Mouse (Mus musculus): Measurements from ENCODE around the gene Cog2.

The Cog2 gene

GRCm38 (mm10) chr8:124520249-124521080 is at the start of gene Cog2:
Cog2 (plus strand) TSS chr8:124520767.
- peak; percentile 96 for DNase-seq (ENCODE audit: low read depth)

GRCm38 (mm10) chr8:124475690-124476089 is 44.9 kb upstream of the Cog2 start:
- no peak for DNase-seq (ENCODE audit: low read depth)

GRCm38 (mm10) chr8:124476701-124477100 is 43.9 kb upstream of the Cog2 start:
- no peak for DNase-seq (ENCODE audit: low read depth)

GRCm38 (mm10) chr8:124479251-124479650 is 41.3 kb upstream of the Cog2 start:
- DNase-seq (ENCODE audit: low read depth) = no peak

- DNase-seq (ENCODE audit: low read depth) = no peak
These were observed 40.2 kb upstream of the Cog2 start for GRCm38 (mm10) chr8:124480321-124480720.

- no peak for DNase-seq (ENCODE audit: low read depth)
These were observed 37.8 kb upstream of the Cog2 start for GRCm38 (mm10) chr8:124482790-124483189.

- DNase-seq (ENCODE audit: low read depth) = peak; percentile 13
These were observed 37.0 kb upstream of the Cog2 start for GRCm38 (mm10) chr8:124483356-124484115.

- DNase-seq (ENCODE audit: low read depth) = no peak
These were observed 31.3 kb upstream of the Cog2 start for GRCm38 (mm10) chr8:124489311-124489710.

- no peak for DNase-seq (ENCODE audit: low read depth)
These were observed 30.8 kb upstream of the Cog2 start for GRCm38 (mm10) chr8:124489786-124490185.

GRCm38 (mm10) chr8:124494397-124494796 is 26.2 kb upstream of the Cog2 start:
- no peak for DNase-seq (ENCODE audit: low read depth)

GRCm38 (mm10) chr8:124494955-124495354 is 25.6 kb upstream of the Cog2 start:
- DNase-seq (ENCODE audit: low read depth) = no peak

GRCm38 (mm10) chr8:124495676-124496075 is 24.9 kb upstream of the Cog2 start:
- DNase-seq (ENCODE audit: low read depth) = no peak

- no peak for DNase-seq (ENCODE audit: low read depth)
These were observed 24.3 kb upstream of the Cog2 start for GRCm38 (mm10) chr8:124496266-124496665.

GRCm38 (mm10) chr8:124496871-124497270 is 23.7 kb upstream of the Cog2 start:
- no peak for DNase-seq (ENCODE audit: low read depth)

- DNase-seq (ENCODE audit: low read depth) = no peak
These were observed 22.2 kb upstream of the Cog2 start for GRCm38 (mm10) chr8:124498398-124498797.

GRCm38 (mm10) chr8:124499236-124499937 is 21.2 kb upstream of the Cog2 start:
- DNase-seq (ENCODE audit: low read depth) = no peak

GRCm38 (mm10) chr8:124499938-124500239 is 20.7 kb upstream of the Cog2 start:
- DNase-seq (ENCODE audit: low read depth) = no peak

- DNase-seq (ENCODE audit: low read depth) = no peak
These were observed 14.9 kb upstream of the Cog2 start for GRCm38 (mm10) chr8:124505626-124506025.

- no peak for DNase-seq (ENCODE audit: low read depth)
These were observed 12.8 kb upstream of the Cog2 start for GRCm38 (mm10) chr8:124507572-124508320.

- DNase-seq (ENCODE audit: low read depth) = no peak
These were observed 12.3 kb upstream of the Cog2 start for GRCm38 (mm10) chr8:124508321-124508695.

GRCm38 (mm10) chr8:124509156-124509555 is 11.4 kb upstream of the Cog2 start:
- DNase-seq (ENCODE audit: low read depth) = peak; percentile 10

GRCm38 (mm10) chr8:124516039-124516438 is 4.5 kb upstream of the Cog2 start:
- no peak for DNase-seq (ENCODE audit: low read depth)

All from induced T-regulatory cell, adult 2 months (primary cell).